Mouse (Mus musculus): ENCODE results near the gene Zfp592. TPM values are rescaled to one million over a fixed set of nuclear protein-coding genes. Genes with fewer than 3 reads are reported as not detected.
A peak's percentile ranks its signal among the peaks of the same experiment; 100 is the strongest.
"Not testable (repeated sequence)": the region's sequence is repeated elsewhere in the genome, so short reads cannot be mapped to it uniquely, and the experiment has no call there.

The Zfp592 gene
- polyA plus RNA-seq, 1 experiment from 2014 or later = 14.2 TPM

- not testable (repeated sequence) for H3K9ac ChIP-seq; H3K36me3 ChIP-seq; H3K4me2 ChIP-seq (replicated peaks); ATAC-seq (ENCODE audit: low FRiP score, low read depth); H3K4me3 ChIP-seq; H3K27me3 ChIP-seq (replicated peaks); H3K27ac ChIP-seq; H3K4me1 ChIP-seq; H3K9me3 ChIP-seq
- WGBS = 73% methylated on average over 3 of the region's 3 CpGs
Observed at GRCm38 (mm10) chr7:80973638-80974015, 19.9 kb upstream of the Zfp592 start.

GRCm38 (mm10) chr7:80980566-80980965, 12.9 kb upstream of the Zfp592 start:
- no peak overlapping the region for H3K9ac ChIP-seq
- no peak overlapping the region for H3K4me2 ChIP-seq (replicated peaks)
- no peak overlapping the region for H3K4me3 ChIP-seq
- no peaks in the 10 kb centered on the region for H3K4me1 ChIP-seq
- H3K36me3 ChIP-seq = no peaks in the 10 kb centered on the region
- no peaks in the 10 kb centered on the region for H3K27me3 ChIP-seq (replicated peaks)
- no peaks in the 10 kb centered on the region for H3K9me3 ChIP-seq
- no peak for ATAC-seq (ENCODE audit: low FRiP score, low read depth)
- no peak overlapping the region for H3K27ac ChIP-seq
- WGBS = 92% methylated on average over 11 of the region's 11 CpGs

- Histone ChIP-seq H3K9ac (no peak overlapping the region), H3K4me1 (0 out of 2 replicates have a peak, but pooled peaks cover 3% of the 10 kb centered on the region), H3K27me3 (replicated peaks) (no peaks in the 10 kb centered on the region), H3K36me3 (no peaks in the 10 kb centered on the region), H3K4me3 (no peak overlapping the region), H3K9me3 (no peaks in the 10 kb centered on the region), H3K27ac (no peak overlapping the region), H3K4me2 (replicated peaks) (no peak overlapping the region)
- ATAC-seq (ENCODE audit: low FRiP score, low read depth) = no peak
- WGBS = 73% methylated on average over 6 of the region's 6 CpGs
Observed at GRCm38 (mm10) chr7:80986458-80987187, 6.9 kb upstream of the Zfp592 start.

- H3K27me3 ChIP-seq (replicated peaks) = no peaks in the 10 kb centered on the region
- no peaks in the 10 kb centered on the region for H3K9me3 ChIP-seq
- H3K27ac ChIP-seq = no peak overlapping the region
- H3K9ac ChIP-seq = no peak overlapping the region
- ATAC-seq (ENCODE audit: low FRiP score, low read depth) = no peak
- 75% methylated on average over 4 of the region's 4 CpGs for WGBS
- peaks cover 16% of the 10 kb centered on the region for H3K4me1 ChIP-seq
- no peak overlapping the region for H3K4me3 ChIP-seq
- no peak overlapping the region for H3K4me2 ChIP-seq (replicated peaks)
- no peaks in the 10 kb centered on the region for H3K36me3 ChIP-seq
Observed at GRCm38 (mm10) chr7:80987805-80988625, 5.5 kb upstream of the Zfp592 start.

- H3K9ac ChIP-seq = no peak overlapping the region
- ATAC-seq (ENCODE audit: low FRiP score, low read depth) = no peak
- no peak overlapping the region for H3K27ac ChIP-seq
- H3K27me3 ChIP-seq (replicated peaks) = no peaks in the 10 kb centered on the region
- no peaks in the 10 kb centered on the region for H3K36me3 ChIP-seq
- peaks cover 29% of the 10 kb centered on the region for H3K4me1 ChIP-seq
- WGBS = 96% methylated on average over 6 of the region's 6 CpGs
- no peaks in the 10 kb centered on the region for H3K9me3 ChIP-seq
- H3K4me3 ChIP-seq = no peak overlapping the region
- H3K4me2 ChIP-seq (replicated peaks) = no peak overlapping the region
Observed at GRCm38 (mm10) chr7:80990276-80990675, 3.2 kb upstream of the Zfp592 start.

- no peaks in the 10 kb centered on the region for H3K36me3 ChIP-seq
- H3K4me2 ChIP-seq (replicated peaks) = peak overlapping the region; percentile 88; the same call in 1 of the 2 replicates
- H3K4me3 ChIP-seq = no peak overlapping the region; the same call in 1 of the 2 replicates
- no peaks in the 10 kb centered on the region for H3K27me3 ChIP-seq (replicated peaks)
- ATAC-seq (ENCODE audit: low FRiP score, low read depth) = no peak
- H3K9ac ChIP-seq = no peak overlapping the region
- 91% methylated on average over 5 of the region's 5 CpGs for WGBS
- H3K9me3 ChIP-seq = no peaks in the 10 kb centered on the region
- H3K4me1 ChIP-seq = peaks cover 35% of the 10 kb centered on the region
- H3K27ac ChIP-seq = no peak overlapping the region
Observed at GRCm38 (mm10) chr7:80991589-80991988, 1.9 kb upstream of the Zfp592 start.

GRCm38 (mm10) chr7:80992063-80992462, 1.4 kb upstream of the Zfp592 start:
- WGBS = 85% methylated on average over 6 of the region's 6 CpGs
- H3K4me1 ChIP-seq = peaks cover 35% of the 10 kb centered on the region

GRCm38 (mm10) chr7:80992631-80992979, 876 bp upstream of the Zfp592 start:
- peak overlapping the region; percentile 88 for H3K4me2 ChIP-seq (replicated peaks)
- H3K9me3 ChIP-seq = no peaks in the 10 kb centered on the region
- WGBS = 4% methylated on average over 12 of the region's 12 CpGs
- no peak for ATAC-seq (ENCODE audit: low FRiP score, low read depth)
- peak overlapping the region; percentile 96 for H3K27ac ChIP-seq
- H3K9ac ChIP-seq = peak overlapping the region; percentile 98
- no peaks in the 10 kb centered on the region for H3K27me3 ChIP-seq (replicated peaks)
- peaks cover 35% of the 10 kb centered on the region for H3K4me1 ChIP-seq
- peak overlapping the region; percentile 90 for H3K4me3 ChIP-seq
- H3K36me3 ChIP-seq = no peaks in the 10 kb centered on the region

More at GRCm38 (mm10) chr7:80992063-80992462, 1.4 kb upstream of the Zfp592 start:
- peak overlapping the region; percentile 98; the same call in 1 of the 2 replicates for H3K9ac ChIP-seq
- H3K9me3 ChIP-seq = no peaks in the 10 kb centered on the region
- H3K27me3 ChIP-seq (replicated peaks) = no peaks in the 10 kb centered on the region
- ATAC-seq (ENCODE audit: low FRiP score, low read depth) = no peak
- peak overlapping the region; percentile 88 for H3K4me2 ChIP-seq (replicated peaks)
- no peak overlapping the region for H3K27ac ChIP-seq
- H3K4me3 ChIP-seq = peak overlapping the region; percentile 90; the same call in 1 of the 2 replicates
- H3K36me3 ChIP-seq = no peaks in the 10 kb centered on the region

- Histone ChIP-seq H3K27ac (peak overlapping the region; percentile 96), H3K4me3 (peak overlapping the region; percentile 90), H3K9me3 (no peaks in the 10 kb centered on the region), H3K4me1 (peaks cover 35% of the 10 kb centered on the region), H3K9ac (peak overlapping the region; percentile 98), H3K36me3 (no peaks in the 10 kb centered on the region), H3K4me2 (replicated peaks) (peak overlapping the region; percentile 88), H3K27me3 (replicated peaks) (no peaks in the 10 kb centered on the region)
- WGBS = 1% methylated on average over 57 of the region's 58 CpGs
- ATAC-seq (ENCODE audit: low FRiP score, low read depth) = peak; percentile 87
Observed at GRCm38 (mm10) chr7:80993834-80994662, 567 bp downstream of the Zfp592 start.

GRCm38 (mm10) chr7:80994663-80995005, 1.2 kb downstream of the Zfp592 start:
- Histone ChIP-seq H3K4me3 (peak overlapping the region; percentile 90), H3K9ac (peak overlapping the region; percentile 98; the same call in 1 of the 2 replicates), H3K27ac (no peak overlapping the region), H3K9me3 (no peaks in the 10 kb centered on the region), H3K27me3 (replicated peaks) (no peaks in the 10 kb centered on the region), H3K4me2 (replicated peaks) (peak overlapping the region; percentile 88), H3K36me3 (no peaks in the 10 kb centered on the region), H3K4me1 (peaks cover 35% of the 10 kb centered on the region)
- no peak for ATAC-seq (ENCODE audit: low FRiP score, low read depth)
- 32% methylated on average over 6 of the region's 6 CpGs for WGBS

- H3K4me1 ChIP-seq = peaks cover 35% of the 10 kb centered on the region
Observed at GRCm38 (mm10) chr7:80995266-80996146, 2.0 kb downstream of the Zfp592 start.

More at GRCm38 (mm10) chr7:80995266-80996146, 2.0 kb downstream of the Zfp592 start:
- Histone ChIP-seq H3K4me3 (no peak overlapping the region), H3K36me3 (no peaks in the 10 kb centered on the region), H3K27ac (no peak overlapping the region), H3K9me3 (no peaks in the 10 kb centered on the region), H3K9ac (no peak overlapping the region), H3K4me2 (replicated peaks) (peak overlapping the region; percentile 88; the same call in 1 of the 2 replicates), H3K27me3 (replicated peaks) (no peaks in the 10 kb centered on the region)
- ATAC-seq (ENCODE audit: low FRiP score, low read depth) = no peak
- 53% methylated on average over 3 of the region's 3 CpGs for WGBS
